Mouse (Mus musculus): Measurements from ENCODE around the gene Tubb4b.

DNA sequence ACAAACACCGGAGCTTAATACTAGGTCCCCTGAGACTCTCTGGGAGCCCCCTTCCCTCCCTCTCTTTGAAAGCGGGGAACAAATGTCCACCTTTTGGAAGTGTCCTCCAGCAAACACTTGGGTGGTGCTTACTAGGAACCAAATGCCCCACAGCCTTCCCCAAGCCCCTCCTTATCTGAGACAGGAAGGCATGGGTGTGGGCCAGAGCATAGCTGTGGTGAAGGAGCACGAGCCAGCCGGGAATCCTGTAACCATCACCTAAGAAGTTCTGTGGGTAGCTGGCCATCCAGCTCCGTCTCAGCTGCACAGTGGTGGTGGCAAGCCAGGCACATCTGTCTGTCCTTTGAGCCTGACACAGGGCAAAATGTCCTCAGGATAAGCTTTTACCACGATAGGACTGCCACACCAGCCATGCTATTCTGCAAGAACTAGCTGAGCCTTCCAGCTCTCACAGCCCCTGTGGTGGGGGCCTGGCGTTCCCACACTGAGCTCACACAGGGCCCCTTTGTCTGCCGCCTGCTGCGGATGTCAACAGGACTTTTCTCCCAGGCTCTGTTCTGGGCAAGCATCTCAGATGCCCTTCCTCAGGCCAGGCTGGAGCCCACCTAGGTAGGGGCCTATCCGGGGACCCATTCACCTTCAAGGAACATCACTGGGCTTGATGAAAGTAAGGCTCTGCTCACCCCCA is 46.1 kb downstream of the Tubb4b start:
- TF ChIP-seq CTCF (IDR thresholded peaks at IDR 0.05; ENCODE audit: low read depth) (no peak), EP300 (IDR thresholded peaks at IDR 0.05; ENCODE audit: low read depth) (no peak)
